Mouse (Mus musculus): ENCODE results near the gene Wfdc21.

GRCm38 (mm10) chr11:83739241-83739640 is 7.5 kb upstream of the Wfdc21 start:
- TF ChIP-seq POLR2A (IDR thresholded peaks at IDR 0.05; ENCODE audit: low read depth, low read length) (no peak), CTCF (IDR thresholded peaks at IDR 0.05; ENCODE audit: borderline replicate concordance, insufficient read depth, low read length) (peak; percentile 91; the same call in 1 of the 2 replicates)

Measured in embryonic fibroblast, embryonic 13.5 days (primary cell).